Mouse (Mus musculus) intestine, embryonic 14.5 days (tissue): ENCODE measurements around the gene Fxyd7. TPM values are rescaled to one million over a fixed set of nuclear protein-coding genes. Genes with fewer than 3 reads are reported as not detected.

Experiments
- ATAC-seq: fragments of 200-750 bp; cut with Nextera tagmentation; replicated peaks from 2 replicates; pipeline ENCODE4 v1.8.0; 2017; ENCODE audit warnings: low read depth, moderate number of reproducible peaks, moderate TSS enrichment, moderate library complexity; ENCODE audit not compliant: low FRiP score, low TSS enrichment
- DNase-seq: peaks from one replicate; pipeline ENCODE4 v3.0.0-alpha.2; 2018; ENCODE audit warnings: low spot score
- H3K27ac ChIP-seq: fragments of 300-500 bp; sonication (generic); 2 replicates; pipeline ENCODE4 v1.5.1; 2014; ENCODE audit warnings: low read depth, mild to moderate bottlenecking, control low read depth
- H3K27me3 ChIP-seq: fragments of 300-500 bp; sonication (generic); replicated peaks from 2 replicates; pipeline ENCODE4 v1.6.1; 2014; ENCODE audit warnings: low read length, control low read depth; ENCODE audit not compliant: control insufficient read depth, insufficient read depth
- H3K36me3 ChIP-seq: fragments of 300-500 bp; sonication (generic); 2 replicates; pipeline ENCODE4 v1.6.1; 2014; ENCODE audit warnings: low read length, control low read depth; ENCODE audit not compliant: control insufficient read depth, insufficient read depth
- H3K4me1 ChIP-seq: fragments of 300-500 bp; sonication (generic); replicated peaks from 2 replicates; pipeline ENCODE4 v1.6.1; 2014; ENCODE audit warnings: low read length, control low read depth, mixed read lengths; ENCODE audit not compliant: control insufficient read depth, insufficient read depth
- H3K4me2 ChIP-seq: fragments of 300-500 bp; sonication (generic); 2 replicates; pipeline ENCODE4 v1.6.1; 2014; ENCODE audit warnings: low read length
- H3K4me3 ChIP-seq: fragments of 300-500 bp; sonication (generic); 2 replicates; pipeline ENCODE4 v1.5.1; 2014; ENCODE audit warnings: low read depth, low read length, control low read depth, mixed read lengths
- H3K9ac ChIP-seq: fragments of 300-500 bp; sonication (generic); 2 replicates; pipeline ENCODE4 v1.6.1; 2014; ENCODE audit warnings: mild to moderate bottlenecking, low read length
- H3K9me3 ChIP-seq: fragments of 300-500 bp; sonication (generic); 2 replicates; pipeline ENCODE4 v1.6.1; 2016; ENCODE audit warnings: low read length, control low read depth; ENCODE audit not compliant: control insufficient read depth
- WGBS: fragments of 180-500 bp; shearing (Covaris S2); extraction: QIAGEN DNeasy Blood & Tissue Kit; methylation state at CpG from one replicate; pipeline ENCODE4 v1.1.7; 2014; 5-methylcytosine and 5-hydroxymethylcytosine counted together
- polyA plus RNA-seq: library from polyadenylated mRNA; unstranded; fragments of >200 nt; fragmentation: Nextera tagmentation; extraction: Ambion mirVana; gene quantifications from 2 replicates; pipeline ENCODE4 v1.2.1, GENCODE M21; 2014

Fxyd7 gene
- polyA plus RNA-seq, 1 experiment from 2014 or later = 23.0 TPM

DNA sequence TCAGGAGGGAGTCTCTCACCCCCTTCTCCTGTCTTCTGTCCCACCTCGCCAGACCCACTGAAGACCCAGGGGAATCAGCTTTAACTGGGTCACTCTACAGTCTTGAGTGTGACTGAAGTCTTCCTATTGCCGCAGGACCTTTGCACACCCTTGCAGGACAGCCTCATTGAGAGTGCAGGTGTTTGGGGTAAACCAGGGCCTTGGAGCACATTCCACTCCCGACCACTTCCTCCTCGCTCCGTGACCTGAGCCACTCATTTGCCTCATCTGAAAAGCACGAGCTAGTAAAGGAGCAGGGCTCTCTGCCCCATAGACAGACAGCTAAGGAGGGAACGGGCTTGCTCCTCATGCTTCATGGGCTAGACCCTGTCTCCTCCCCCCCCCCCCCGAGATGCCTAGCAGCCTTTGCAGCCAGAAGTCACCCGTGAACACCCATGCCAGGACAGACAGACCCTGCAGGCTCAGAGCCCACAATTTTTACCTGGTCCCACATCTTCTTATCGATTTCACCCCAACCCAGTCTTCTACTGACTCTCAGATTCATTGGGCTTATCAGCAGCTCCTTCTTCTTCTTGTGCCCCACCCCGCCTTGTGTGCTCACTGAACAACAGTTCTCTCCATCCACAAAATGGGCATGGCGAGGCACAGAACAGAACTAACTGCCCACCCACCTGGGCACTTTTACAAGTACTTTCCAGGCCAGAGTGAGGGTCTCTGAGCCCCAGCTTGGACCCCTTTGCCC is 10.8 kb downstream of the Fxyd7 start:
- ATAC-seq = no peak
- peaks cover 25% of the 10 kb centered on the region for H3K27me3 ChIP-seq
- 73% methylated on average over 12 of the region's 12 CpGs for WGBS

DNA sequence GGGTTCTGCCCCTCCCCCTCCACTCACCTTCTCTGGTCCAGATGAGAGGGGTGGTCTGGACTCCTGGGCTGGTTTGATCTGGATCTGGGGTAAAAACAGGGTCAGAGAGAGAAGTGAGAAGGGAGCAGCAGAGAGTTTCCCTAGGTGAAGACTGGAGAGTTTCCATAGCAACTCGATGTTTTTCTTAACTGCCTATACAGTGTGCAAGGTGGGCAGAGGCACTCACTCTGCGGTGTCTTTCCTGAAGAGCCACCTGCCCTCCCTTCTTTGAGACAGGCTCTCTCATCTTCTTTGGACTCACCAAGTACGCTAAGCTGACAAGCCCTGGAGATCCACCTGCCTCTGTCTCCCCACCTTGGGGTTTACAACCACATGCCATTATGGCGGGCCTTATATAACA is 12.3 kb downstream of the Fxyd7 start:
- H3K9ac ChIP-seq = no peak overlapping the region
- no peak for ATAC-seq
- no peak for DNase-seq
- WGBS = 81% methylated on average over 4 of the region's 4 CpGs
- H3K4me2 ChIP-seq = no peak overlapping the region
- H3K27ac ChIP-seq = no peak overlapping the region
- H3K4me3 ChIP-seq = no peak overlapping the region
- H3K9me3 ChIP-seq = no peaks in the 10 kb centered on the region
- peaks cover 16% of the 10 kb centered on the region for H3K27me3 ChIP-seq
- 0 out of 2 replicates have a peak, but pooled peaks cover 7% of the 10 kb centered on the region for H3K4me1 ChIP-seq
- no peaks in the 10 kb centered on the region for H3K36me3 ChIP-seq

More for the DNA sequence above, 10.8 kb downstream of the Fxyd7 start:
- H3K9me3 ChIP-seq = no peaks in the 10 kb centered on the region
- H3K27ac ChIP-seq = no peak overlapping the region
- no peak overlapping the region for H3K9ac ChIP-seq
- no peak for DNase-seq
- no peaks in the 10 kb centered on the region for H3K36me3 ChIP-seq
- H3K4me2 ChIP-seq = no peak overlapping the region
- H3K4me3 ChIP-seq = no peak overlapping the region
- H3K4me1 ChIP-seq = 0 out of 2 replicates have a peak, but pooled peaks cover 7% of the 10 kb centered on the region

DNA sequence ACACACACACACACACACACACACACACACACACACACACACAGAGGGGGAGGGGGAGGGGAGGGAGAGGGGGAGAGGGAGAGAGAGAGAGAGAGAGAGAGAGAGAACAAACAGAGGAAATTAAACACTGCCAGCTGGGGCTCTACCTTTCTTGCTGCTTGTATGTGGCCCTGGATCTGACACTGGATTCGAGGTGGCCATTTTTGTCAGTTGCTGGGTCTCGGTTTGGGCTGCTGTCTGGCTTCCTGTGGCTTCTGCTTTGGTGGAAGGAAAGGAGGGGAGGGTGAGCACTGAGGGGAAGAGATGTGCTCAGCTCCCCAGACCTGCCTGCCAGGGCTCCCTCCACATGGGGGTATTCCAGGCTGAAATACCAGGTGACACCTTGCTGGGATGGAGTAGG is 13.6 kb downstream of the Fxyd7 start:
- H3K9me3 ChIP-seq = no peaks in the 10 kb centered on the region
- WGBS = 60% methylated on average over 2 of the region's 2 CpGs

DNA sequence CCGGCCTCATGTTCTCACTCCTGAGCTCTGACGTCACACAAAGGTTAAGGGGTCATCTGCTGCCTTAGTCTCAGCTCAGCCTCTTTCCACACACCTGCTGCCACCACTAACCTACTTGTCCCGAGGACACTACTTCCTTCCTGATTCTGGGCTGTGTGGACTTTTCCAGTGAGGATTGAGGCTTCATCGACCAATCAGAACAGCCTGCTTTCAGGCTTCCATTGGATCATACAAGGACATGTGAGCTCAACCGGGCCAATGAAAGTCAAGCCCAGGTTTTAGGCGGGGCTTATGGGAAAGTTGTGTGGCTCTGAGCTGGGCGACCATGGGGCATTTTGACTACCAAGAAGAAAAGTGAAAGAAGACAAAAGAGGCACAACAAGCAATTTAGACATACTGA is 14.3 kb downstream of the Fxyd7 start:
- Histone ChIP-seq H3K9me3 (no peaks in the 10 kb centered on the region), H3K27ac (no peak overlapping the region), H3K4me3 (no peak overlapping the region), H3K4me1 (0 out of 2 replicates have a peak, but pooled peaks cover 4% of the 10 kb centered on the region), H3K9ac (no peak overlapping the region), H3K4me2 (no peak overlapping the region), H3K27me3 (peaks cover 4% of the 10 kb centered on the region), H3K36me3 (no peaks in the 10 kb centered on the region)
- WGBS = 86% methylated on average over 7 of the region's 7 CpGs
- DNase-seq = no peak
- ATAC-seq = no peak

More for the DNA sequence above, 13.6 kb downstream of the Fxyd7 start:
- Histone ChIP-seq H3K27ac (no peak overlapping the region), H3K36me3 (no peaks in the 10 kb centered on the region), H3K9ac (no peak overlapping the region), H3K4me3 (no peak overlapping the region), H3K4me2 (no peak overlapping the region), H3K27me3 (peaks cover 8% of the 10 kb centered on the region), H3K4me1 (0 out of 2 replicates have a peak, but pooled peaks cover 7% of the 10 kb centered on the region)
- ATAC-seq (no peak), DNase-seq (no peak)

DNA sequence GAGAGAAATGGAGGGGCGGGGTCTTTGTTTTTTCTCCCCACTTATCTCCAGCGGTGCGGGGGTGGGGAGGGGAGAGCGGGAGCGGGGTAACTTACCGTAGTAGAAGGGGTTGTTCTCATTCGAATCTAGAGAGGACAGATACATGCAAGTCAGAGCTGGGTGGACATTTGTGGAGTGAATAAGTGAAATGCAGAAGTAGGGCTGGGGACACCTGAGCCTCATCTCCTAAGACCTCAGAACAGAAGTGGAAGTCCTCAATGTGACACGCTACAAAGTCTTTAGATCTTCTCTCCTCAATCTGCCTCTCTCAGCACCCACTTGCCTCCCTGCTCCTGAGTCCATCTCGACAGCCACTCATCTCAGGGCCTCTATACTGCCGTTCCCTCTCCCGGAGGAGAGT is 16.0 kb downstream of the Fxyd7 start:
- no peaks in the 10 kb centered on the region for H3K4me1 ChIP-seq
- DNase-seq (no peak), ATAC-seq (no peak)
- H3K27me3 ChIP-seq = no peaks in the 10 kb centered on the region
- no peaks in the 10 kb centered on the region for H3K9me3 ChIP-seq
- H3K4me2 ChIP-seq = no peak overlapping the region
- no peaks in the 10 kb centered on the region for H3K36me3 ChIP-seq
- H3K9ac ChIP-seq = no peak overlapping the region
- H3K27ac ChIP-seq = no peak overlapping the region
- WGBS = 76% methylated on average over 11 of the region's 11 CpGs
- no peak overlapping the region for H3K4me3 ChIP-seq

DNA sequence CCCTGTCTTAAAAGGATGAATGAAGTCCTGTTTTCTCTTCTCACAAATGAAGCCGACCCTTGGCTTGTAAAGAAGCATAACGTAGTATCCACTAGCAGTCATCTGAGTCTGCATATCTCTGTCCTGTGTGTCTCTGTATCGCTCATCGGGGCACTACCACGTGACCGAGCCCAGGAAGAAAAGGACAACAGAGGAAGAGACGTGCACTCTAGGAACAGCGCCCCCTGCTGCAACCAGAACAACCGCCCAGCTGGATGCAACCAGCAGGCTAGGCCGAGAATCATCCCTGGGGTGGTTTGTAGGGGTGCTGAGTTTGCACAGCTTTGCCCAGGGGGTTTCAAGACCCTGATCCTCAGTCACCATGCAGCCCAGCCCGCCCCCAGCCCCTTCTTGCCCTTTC is 16.5 kb downstream of the Fxyd7 start:
- WGBS = 69% methylated on average over 11 of the region's 11 CpGs
- no peaks in the 10 kb centered on the region for H3K4me1 ChIP-seq
- H3K4me2 ChIP-seq = no peak overlapping the region
- H3K9me3 ChIP-seq = no peaks in the 10 kb centered on the region
- no peak overlapping the region for H3K4me3 ChIP-seq
- DNase-seq = no peak
- no peak for ATAC-seq
- no peaks in the 10 kb centered on the region for H3K36me3 ChIP-seq
- H3K27me3 ChIP-seq = no peaks in the 10 kb centered on the region
- H3K27ac ChIP-seq = no peak overlapping the region
- H3K9ac ChIP-seq = no peak overlapping the region

DNA sequence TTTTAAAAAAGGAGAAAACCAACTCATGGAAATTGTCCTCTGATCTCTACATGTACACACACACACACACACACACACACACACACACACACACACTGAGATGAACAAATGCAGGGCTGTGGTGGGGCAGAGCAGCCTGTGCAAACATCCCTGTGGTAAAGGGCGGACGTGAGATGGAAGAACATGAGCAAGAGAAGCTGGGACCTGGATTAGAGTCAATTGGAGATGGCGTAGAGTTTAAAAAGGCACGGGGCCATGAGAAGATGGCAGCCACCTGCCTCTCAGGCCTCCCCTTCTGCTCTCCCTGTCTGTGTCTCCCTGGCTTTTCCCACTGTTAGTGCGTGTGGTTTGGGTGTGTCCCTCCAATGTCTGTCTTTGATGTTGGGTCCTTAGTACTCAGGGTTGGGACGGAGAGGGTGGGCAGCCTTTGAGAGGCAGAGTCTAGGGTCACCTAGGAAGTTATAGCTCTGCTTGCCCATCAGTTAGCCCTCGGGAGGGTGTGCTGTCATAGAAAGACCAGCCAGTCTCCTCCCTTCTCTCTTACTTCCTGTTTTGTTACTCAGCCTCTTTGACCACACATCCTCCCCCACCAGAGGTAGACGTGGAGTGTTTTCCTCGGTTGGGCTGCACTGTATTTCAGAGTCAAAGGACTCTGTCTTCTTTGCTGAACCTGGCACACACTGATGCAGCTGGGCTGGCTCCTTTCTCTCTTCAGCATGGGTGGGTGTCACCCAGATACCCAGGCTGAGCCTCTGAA is 17.7 kb downstream of the Fxyd7 start:
- 59% methylated on average over 9 of the region's 9 CpGs for WGBS
- H3K4me1 ChIP-seq = no peaks in the 10 kb centered on the region
- no peak overlapping the region for H3K4me3 ChIP-seq
- H3K36me3 ChIP-seq = no peaks in the 10 kb centered on the region
- ATAC-seq (no peak), DNase-seq (no peak)
- no peak overlapping the region for H3K4me2 ChIP-seq
- H3K9ac ChIP-seq = no peak overlapping the region
- no peaks in the 10 kb centered on the region for H3K9me3 ChIP-seq
- H3K27ac ChIP-seq = no peak overlapping the region
- H3K27me3 ChIP-seq = no peaks in the 10 kb centered on the region

DNA sequence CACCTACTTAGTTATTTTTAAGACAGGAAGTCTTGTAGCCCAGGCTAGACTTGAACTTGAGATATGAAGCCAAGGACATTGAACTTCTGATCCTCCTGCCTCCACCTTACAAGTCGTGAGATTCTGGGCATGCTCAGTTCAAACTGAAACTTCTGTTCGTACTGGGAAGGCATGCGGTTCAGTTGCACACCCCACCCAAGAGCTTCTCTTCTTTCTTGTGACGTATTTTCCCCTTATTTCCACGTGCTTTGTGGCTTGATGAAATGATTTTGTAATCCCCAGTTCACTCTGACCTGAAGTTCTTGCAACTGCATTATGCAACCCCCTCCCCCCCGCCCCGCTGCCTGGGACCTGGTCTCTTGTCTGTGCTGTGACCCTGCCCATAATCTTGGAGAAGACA is 19.5 kb downstream of the Fxyd7 start:
- WGBS = 81% methylated on average over 7 of the region's 7 CpGs
- no peak overlapping the region for H3K27ac ChIP-seq
- H3K4me3 ChIP-seq = no peak overlapping the region
- ATAC-seq (no peak), DNase-seq (no peak)
- no peaks in the 10 kb centered on the region for H3K9me3 ChIP-seq
- no peaks in the 10 kb centered on the region for H3K4me1 ChIP-seq
- H3K27me3 ChIP-seq = no peaks in the 10 kb centered on the region
- H3K36me3 ChIP-seq = no peaks in the 10 kb centered on the region
- H3K9ac ChIP-seq = no peak overlapping the region
- no peak overlapping the region for H3K4me2 ChIP-seq
